Mouse (Mus musculus) embryonic facial prominence, embryonic 11.5 days (tissue): ENCODE measurements around the gene Rspry1. TPM values are rescaled to one million over a fixed set of nuclear protein-coding genes. Genes with fewer than 3 reads are reported as not detected.

Source experiments
- ATAC-seq: fragments of 200-750 bp; cut with Nextera tagmentation; replicated peaks from 2 replicates; pipeline ENCODE4 v1.8.0; 2017; ENCODE audit warnings: low read depth; ENCODE audit not compliant: insufficient number of reproducible peaks, low FRiP score, low TSS enrichment
- DNase-seq: peaks from one replicate; pipeline ENCODE4 v3.0.0-alpha.2; 2015; ENCODE audit warnings: low spot score
- H3K27ac ChIP-seq: fragments of 300-500 bp; sonication (generic); replicated peaks from 2 replicates; pipeline ENCODE4 v1.5.1; 2014; ENCODE audit warnings: mild to moderate bottlenecking, low read depth, low read length, control low read depth
- H3K27me3 ChIP-seq: fragments of 300-500 bp; sonication (generic); 2 replicates; pipeline ENCODE4 v1.6.1; 2014; ENCODE audit warnings: mild to moderate bottlenecking, low read length, moderate library complexity, mixed read lengths; ENCODE audit not compliant: control insufficient read depth, insufficient read depth
- H3K36me3 ChIP-seq: fragments of 300-500 bp; sonication (generic); replicated peaks from 2 replicates; pipeline ENCODE4 v1.6.1; 2014; ENCODE audit warnings: low read depth, mild to moderate bottlenecking, low read length, moderate library complexity, mixed read lengths; ENCODE audit not compliant: control insufficient read depth, insufficient read depth
- H3K4me1 ChIP-seq: fragments of 300-500 bp; sonication (generic); 2 replicates; pipeline ENCODE4 v1.6.1; 2014; ENCODE audit warnings: low read length, mixed read lengths; ENCODE audit not compliant: control insufficient read depth, insufficient read depth
- H3K4me2 ChIP-seq: fragments of 300-500 bp; sonication (generic); 2 replicates; pipeline ENCODE4 v1.6.1; 2014; ENCODE audit warnings: low read depth, mild to moderate bottlenecking, control low read depth, low read length, moderate library complexity
- H3K4me3 ChIP-seq: fragments of 300-500 bp; sonication (generic); 2 replicates; pipeline ENCODE4 v1.5.1; 2014; ENCODE audit warnings: low read depth, low read length, control low read depth
- H3K9ac ChIP-seq: fragments of 300-500 bp; sonication (generic); replicated peaks from 2 replicates; pipeline ENCODE4 v1.6.1; 2014; ENCODE audit warnings: mild to moderate bottlenecking, control low read depth, low read length
- H3K9me3 ChIP-seq: fragments of 300-500 bp; sonication (generic); replicated peaks from 2 replicates; pipeline ENCODE4 v1.6.1; 2016; ENCODE audit warnings: mild to moderate bottlenecking, low read length, inconsistent platforms, mixed read lengths; ENCODE audit not compliant: control insufficient read depth
- WGBS: fragments of 180-500 bp; shearing (Covaris S2); extraction: QIAGEN DNeasy Blood & Tissue Kit; methylation state at CpG from one replicate; pipeline ENCODE4 v1.1.7; 2014; 5-methylcytosine and 5-hydroxymethylcytosine counted together
- polyA plus RNA-seq: library from polyadenylated mRNA; unstranded; fragments of >200 nt; fragmentation: Nextera tagmentation; extraction: Ambion mirVana; gene quantifications from 2 replicates; pipeline ENCODE4 v1.2.1, GENCODE M21; 2014

The Rspry1 gene
- polyA plus RNA-seq, 1 experiment from 2014 or later, result 45.4 TPM

DNA sequence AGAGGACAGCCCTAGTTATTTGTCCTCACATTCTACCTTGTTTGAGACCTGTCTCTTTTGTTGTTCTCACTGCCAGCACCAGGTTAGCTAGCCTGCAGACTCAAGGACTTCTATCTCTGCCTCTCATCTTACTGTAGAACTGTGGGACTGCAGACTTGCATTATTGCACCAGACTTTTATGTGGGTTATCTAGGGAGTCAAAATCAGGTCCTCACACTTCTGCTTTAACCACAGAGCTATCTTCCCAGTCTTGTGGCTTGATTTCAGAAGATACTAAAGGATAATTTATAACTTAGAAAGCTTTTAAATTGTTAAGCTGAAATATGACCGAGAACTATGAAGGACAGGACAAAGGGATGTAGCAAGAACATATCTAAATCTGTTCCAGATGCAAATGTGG lies 23.1 kb downstream of the Rspry1 start:
- no peaks in the 10 kb centered on the region for H3K9me3 ChIP-seq
- no peaks in the 10 kb centered on the region; the same call in 1 of the 2 replicates for H3K36me3 ChIP-seq
- no peak overlapping the region for H3K4me3 ChIP-seq
- DNase-seq (no peak), ATAC-seq (no peak)
- H3K27ac ChIP-seq, result no peak overlapping the region
- no peaks in the 10 kb centered on the region for H3K4me1 ChIP-seq
- 77% methylated on average over 1 of the region's 1 CpGs for WGBS
- H3K27me3 ChIP-seq, result no peaks in the 10 kb centered on the region
- no peak overlapping the region for H3K4me2 ChIP-seq
- H3K9ac ChIP-seq, result no peak overlapping the region

DNA sequence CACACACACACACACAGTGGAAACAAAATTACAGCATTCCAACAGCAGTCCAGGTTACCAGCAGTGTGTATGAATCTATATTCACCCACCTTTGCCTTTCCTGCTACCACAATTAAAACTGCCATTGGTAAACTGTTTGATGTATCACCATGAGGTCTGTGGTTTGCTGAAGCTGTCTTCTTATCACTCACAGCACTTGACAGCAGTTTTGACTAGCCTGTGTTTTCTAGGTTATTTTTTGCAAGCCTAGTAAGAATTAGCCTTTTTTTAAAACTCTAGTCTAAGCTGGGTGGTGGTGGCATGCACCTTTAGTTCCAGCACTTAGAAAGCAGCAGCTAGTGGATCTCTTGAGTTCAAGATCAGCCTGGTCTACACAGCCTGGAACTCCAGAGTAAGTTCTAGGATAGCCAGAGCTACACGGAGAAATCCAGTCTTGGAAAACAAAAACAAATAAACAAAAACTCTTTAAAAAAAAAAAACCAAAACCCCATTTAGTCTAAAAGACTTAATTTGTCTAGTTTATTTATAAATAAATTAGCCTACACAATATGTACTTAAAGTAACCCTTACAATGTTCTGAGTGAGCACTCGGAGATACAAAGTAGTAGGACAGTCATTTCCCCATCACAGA lies 31.9 kb downstream of the Rspry1 start:
- no peak for ATAC-seq
- no peak for DNase-seq
- Histone ChIP-seq H3K4me3 (no peak overlapping the region), H3K27me3 (no peaks in the 10 kb centered on the region), H3K36me3 (no peaks in the 10 kb centered on the region), H3K9me3 (no peaks in the 10 kb centered on the region), H3K27ac (no peak overlapping the region), H3K4me2 (no peak overlapping the region), H3K9ac (no peak overlapping the region), H3K4me1 (no peaks in the 10 kb centered on the region)
- 87% methylated on average over 2 of the region's 2 CpGs for WGBS

DNA sequence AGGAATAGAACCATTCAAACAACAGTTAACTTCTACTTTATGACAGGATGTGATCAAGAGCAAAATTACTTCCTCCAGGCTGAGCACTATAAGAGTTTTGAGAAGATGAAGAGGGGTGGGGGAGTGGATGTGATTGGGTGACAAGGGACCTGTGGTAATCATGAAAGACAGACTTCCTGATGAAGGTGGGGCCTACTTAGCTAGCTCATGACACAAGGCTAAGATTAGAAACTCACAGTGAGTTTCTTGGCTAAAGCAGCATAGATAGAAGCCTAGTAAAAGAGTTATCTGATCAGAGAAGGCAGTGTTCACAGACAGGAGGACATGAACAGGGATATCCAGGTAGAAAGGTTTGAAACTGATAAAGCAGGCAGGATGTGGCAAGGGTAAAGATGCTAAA lies 32.5 kb downstream of the Rspry1 start:
- Histone ChIP-seq H3K36me3 (no peaks in the 10 kb centered on the region), H3K27me3 (no peaks in the 10 kb centered on the region), H3K4me1 (no peaks in the 10 kb centered on the region), H3K4me2 (no peak overlapping the region), H3K27ac (no peak overlapping the region), H3K9me3 (no peaks in the 10 kb centered on the region), H3K9ac (no peak overlapping the region), H3K4me3 (no peak overlapping the region)
- DNase-seq, result no peak
- ATAC-seq, result no peak

DNA sequence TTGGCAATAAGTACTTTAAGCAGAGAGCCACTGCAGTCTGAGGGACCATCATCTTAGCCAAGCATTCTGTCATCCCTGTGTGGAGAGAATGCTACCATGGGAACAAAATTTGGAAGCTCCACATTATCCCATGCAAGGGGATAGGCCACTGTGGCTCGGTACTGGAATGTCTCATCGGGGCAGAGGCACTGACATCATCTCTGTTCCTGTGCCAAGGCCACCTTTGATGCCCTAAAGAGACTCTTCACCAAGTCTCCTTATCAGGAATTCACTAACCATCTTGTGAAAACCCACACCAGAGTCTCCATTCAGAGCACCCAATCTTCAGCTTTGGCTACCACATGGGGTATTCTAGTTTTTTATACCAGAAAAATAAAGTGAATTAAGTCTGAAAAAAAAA lies 39.4 kb downstream of the Rspry1 start:
- Histone ChIP-seq H3K27me3 (no peaks in the 10 kb centered on the region), H3K4me2 (no peak overlapping the region), H3K4me1 (no peaks in the 10 kb centered on the region), H3K9me3 (no peaks in the 10 kb centered on the region), H3K27ac (no peak overlapping the region), H3K9ac (no peak overlapping the region), H3K4me3 (no peak overlapping the region), H3K36me3 (no peaks in the 10 kb centered on the region; the same call in 1 of the 2 replicates)
- no peak for ATAC-seq
- no peak for DNase-seq
- 88% methylated on average over 2 of the region's 2 CpGs for WGBS

DNA sequence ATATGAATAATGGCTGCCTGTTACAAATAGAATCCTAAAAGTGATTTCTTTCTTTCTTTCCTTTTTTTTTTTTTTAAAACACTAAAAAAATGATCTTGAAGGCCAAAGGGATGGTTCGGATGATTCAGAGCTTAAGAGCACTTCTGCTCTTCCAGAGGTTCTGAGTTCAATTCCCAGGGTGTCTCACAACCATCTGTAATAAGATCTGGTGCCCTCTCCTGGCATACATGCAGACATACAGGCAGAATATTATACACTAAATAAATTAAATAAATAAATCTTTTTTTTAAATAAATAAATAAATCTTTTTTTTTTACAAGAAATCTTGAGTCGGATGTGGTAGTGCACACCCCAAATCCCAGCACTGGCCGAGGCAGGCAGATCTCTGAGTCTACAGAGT lies 40.2 kb downstream of the Rspry1 start:
- WGBS, result 88% methylated on average over 3 of the region's 3 CpGs
- Histone ChIP-seq H3K27ac (no peak overlapping the region), H3K4me3 (no peak overlapping the region), H3K9ac (no peak overlapping the region), H3K4me2 (no peak overlapping the region), H3K4me1 (no peaks in the 10 kb centered on the region), H3K27me3 (no peaks in the 10 kb centered on the region), H3K36me3 (no peaks in the 10 kb centered on the region; the same call in 1 of the 2 replicates), H3K9me3 (no peaks in the 10 kb centered on the region)
- ATAC-seq (no peak), DNase-seq (no peak)

DNA sequence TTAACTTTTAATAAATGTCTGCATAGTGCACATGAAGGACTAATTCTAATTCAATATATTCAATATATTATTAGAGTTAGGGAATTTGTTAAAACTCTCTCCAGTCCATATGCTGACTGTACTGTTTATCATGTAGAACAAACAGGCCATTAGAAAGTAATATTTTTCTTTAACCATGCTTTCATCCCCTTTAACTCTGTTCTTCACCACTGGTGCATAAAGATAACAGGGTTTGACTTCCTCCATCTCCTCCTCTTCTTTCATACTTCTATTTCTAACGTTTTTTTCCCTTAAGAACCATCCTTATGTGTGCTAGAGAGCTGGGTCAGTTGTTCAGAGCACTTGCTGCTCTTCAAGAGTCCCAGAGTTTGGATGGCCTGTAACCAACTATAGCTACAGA lies 43.5 kb downstream of the Rspry1 start:
- WGBS, result 50% methylated on average over 1 of the region's 1 CpGs
- Histone ChIP-seq H3K27ac (no peak overlapping the region), H3K9ac (no peak overlapping the region), H3K4me3 (no peak overlapping the region), H3K9me3 (no peaks in the 10 kb centered on the region), H3K4me2 (no peak overlapping the region), H3K4me1 (no peaks in the 10 kb centered on the region), H3K27me3 (no peaks in the 10 kb centered on the region), H3K36me3 (peaks cover 4% of the 10 kb centered on the region)
- ATAC-seq (no peak), DNase-seq (no peak)

DNA sequence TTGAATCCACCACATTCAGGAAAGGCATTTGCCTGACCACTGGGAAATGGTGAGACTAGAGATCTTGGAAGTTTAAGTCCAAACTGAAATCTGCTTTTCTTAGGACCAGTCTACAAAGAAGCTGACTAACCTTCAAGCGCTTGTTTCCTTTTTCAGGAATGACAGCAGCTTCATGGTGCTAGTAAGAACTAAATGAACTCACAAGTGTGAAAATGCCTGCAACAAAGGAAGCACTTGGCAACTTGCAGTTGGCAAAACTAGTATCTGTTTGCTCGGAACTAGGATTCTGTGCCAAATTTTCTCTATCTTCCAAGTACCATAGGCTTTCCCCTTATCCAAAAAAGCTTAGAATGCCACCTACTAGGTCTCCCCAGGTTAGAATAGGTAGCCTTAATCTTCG lies 44.4 kb downstream of the Rspry1 start:
- peaks cover 4% of the 10 kb centered on the region for H3K36me3 ChIP-seq
- no peaks in the 10 kb centered on the region for H3K27me3 ChIP-seq
- H3K27ac ChIP-seq, result no peak overlapping the region
- H3K4me2 ChIP-seq, result no peak overlapping the region
- DNase-seq (no peak), ATAC-seq (no peak)
- no peaks in the 10 kb centered on the region for H3K4me1 ChIP-seq
- no peak overlapping the region for H3K4me3 ChIP-seq
- WGBS, result 91% methylated on average over 3 of the region's 3 CpGs
- H3K9ac ChIP-seq, result no peak overlapping the region
- no peaks in the 10 kb centered on the region for H3K9me3 ChIP-seq

DNA sequence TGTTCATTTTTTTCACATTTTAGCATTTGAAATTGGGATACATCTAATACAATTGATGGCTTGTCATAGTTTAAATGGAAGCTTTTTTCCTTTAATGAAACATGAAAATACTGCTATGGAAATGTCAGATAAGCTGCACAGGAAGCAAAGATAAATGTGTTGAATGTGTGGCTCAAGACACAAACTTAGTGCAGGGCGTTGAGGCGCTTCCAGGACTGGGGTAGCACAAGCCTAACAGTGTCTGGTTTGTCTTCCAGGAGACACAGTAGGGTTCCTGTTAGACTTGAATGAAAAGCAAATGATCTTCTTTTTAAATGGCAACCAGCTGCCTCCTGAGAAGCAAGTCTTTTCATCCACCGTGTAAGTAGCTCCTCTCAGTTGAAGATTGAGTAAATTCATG lies 47.8 kb downstream of the Rspry1 start:
- Histone ChIP-seq H3K4me3 (no peak overlapping the region), H3K27ac (no peak overlapping the region), H3K4me2 (no peak overlapping the region), H3K9ac (no peak overlapping the region), H3K27me3 (no peaks in the 10 kb centered on the region), H3K36me3 (peaks cover 4% of the 10 kb centered on the region), H3K9me3 (no peaks in the 10 kb centered on the region), H3K4me1 (no peaks in the 10 kb centered on the region)
- 39% methylated on average over 3 of the region's 3 CpGs for WGBS
- ATAC-seq (no peak), DNase-seq (no peak)
